Mouse (Mus musculus) heart, postnatal 0 days (tissue): ENCODE measurements around the gene 4930516K23Rik. TPM values are rescaled to one million over a fixed set of nuclear protein-coding genes. Genes with fewer than 3 reads are reported as not detected.

Experiments
- ATAC-seq: fragments of 200-750 bp; cut with Nextera tagmentation; 2 replicates; pipeline ENCODE4 v1.8.0; 2017; ENCODE audit warnings: low read depth, moderate number of reproducible peaks, moderate library complexity; ENCODE audit not compliant: insufficient read depth
- DNase-seq: peaks from one replicate; pipeline ENCODE4 v3.0.0-alpha.2; 2016; ENCODE audit warnings: low spot score
- H3K27ac ChIP-seq: fragments of 300-500 bp; sonication (generic); 2 replicates; pipeline ENCODE4 v1.5.1; 2014; ENCODE audit warnings: low read depth, mild to moderate bottlenecking
- H3K27me3 ChIP-seq: fragments of 300-500 bp; sonication (generic); 2 replicates; pipeline ENCODE4 v1.6.1; 2014; ENCODE audit warnings: low read length, mixed read lengths; ENCODE audit not compliant: control insufficient read depth, insufficient read depth
- H3K36me3 ChIP-seq: fragments of 300-500 bp; sonication (generic); replicated peaks from 2 replicates; pipeline ENCODE4 v1.6.1; 2014; ENCODE audit warnings: low read length, mixed read lengths; ENCODE audit not compliant: control insufficient read depth, insufficient read depth
- H3K4me1 ChIP-seq: fragments of 300-500 bp; sonication (generic); 2 replicates; pipeline ENCODE4 v1.6.1; 2014; ENCODE audit warnings: antibody characterized with exemption; ENCODE audit not compliant: control insufficient read depth, insufficient read depth
- H3K4me2 ChIP-seq: fragments of 300-500 bp; sonication (generic); 2 replicates; pipeline ENCODE4 v1.6.1; 2014; ENCODE audit warnings: low read depth, mild to moderate bottlenecking, low read length, moderate library complexity
- H3K4me3 ChIP-seq: fragments of 300-500 bp; sonication (generic); 2 replicates; pipeline ENCODE4 v1.5.1; 2014; ENCODE audit warnings: low read depth, low read length
- H3K9ac ChIP-seq: fragments of 300-500 bp; sonication (generic); replicated peaks from 2 replicates; pipeline ENCODE4 v1.6.1; 2014; ENCODE audit warnings: low read depth, low read length, mixed read lengths
- H3K9me3 ChIP-seq: fragments of 300-500 bp; sonication (generic); replicated peaks from 2 replicates; pipeline ENCODE4 v1.6.1; 2016; ENCODE audit warnings: low read length; ENCODE audit not compliant: control insufficient read depth
- CTCF ChIP-seq: IDR thresholded peaks from 2 replicates; pipeline ENCODE4 v1.5.1; 2016; ENCODE audit warnings: antibody characterized with exemption, control low read depth, low read depth
- EP300 ChIP-seq: IDR thresholded peaks from 2 replicates; pipeline ENCODE4 v1.6.1; 2016; ENCODE audit warnings: antibody characterized with exemption, low read depth
- WGBS: fragments of 180-500 bp; shearing (Covaris S2); extraction: QIAGEN DNeasy Blood & Tissue Kit; methylation state at CpG from one replicate; pipeline ENCODE4 v1.1.7; 2014; 5-methylcytosine and 5-hydroxymethylcytosine counted together
- polyA plus RNA-seq: library from polyadenylated mRNA; unstranded; fragments of >200 nt; fragmentation: Nextera tagmentation; extraction: Ambion mirVana; gene quantifications from 2 replicates; pipeline ENCODE4 v1.2.1, GENCODE M21; 2015
- total RNA-seq: library from RNA; depleted of rRNA; stranded (reverse); fragments of >200 nt; gene quantifications from 2 replicates; pipeline ENCODE4 v1.2.3, GENCODE M21; 2014; ENCODE audit warnings: low replicate concordance; rRNA removed

Gene 4930516K23Rik
- total RNA-seq (not detected in 2 replicates), polyA plus RNA-seq (not detected in 2 replicates)

- Histone ChIP-seq H3K4me3 (no peak within 1 kb of the TSS), H3K4me2 (no peak within 1 kb of the TSS), H3K27me3 (no peaks in the 10 kb centered on the region), H3K4me1 (no peaks in the 10 kb centered on the region), H3K27ac (no peak within 1 kb of the TSS), H3K36me3 (no peaks in the 10 kb centered on the region), H3K9ac (no peak within 1 kb of the TSS), H3K9me3 (no peaks in the 10 kb centered on the region)
- TF ChIP-seq EP300: no peak
- TF ChIP-seq CTCF: no peak
- DNase-seq (no peak), ATAC-seq (no peak)
- WGBS: 36% methylated on average over 2 of the region's 2 CpGs
Observed at GRCm38 (mm10) chr7:104061345-104061744, at the start of gene 4930516K23Rik. 4930516K23Rik (minus strand) TSS chr7:104061445.

DNA sequence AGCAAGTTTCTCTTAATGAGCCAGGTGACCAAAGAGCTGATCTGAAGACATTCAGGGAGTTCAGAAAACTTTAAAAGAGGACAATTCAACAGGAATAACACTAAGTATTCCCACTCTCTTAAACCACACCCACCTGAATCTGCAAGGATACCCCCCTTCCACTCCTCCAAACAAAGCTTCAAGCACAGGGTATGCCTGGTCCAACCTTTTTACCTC is 43.4 kb upstream of the 4930516K23Rik start, which contains the start of gene Olfr646:
Gene Olfr646 (plus strand): TSS at position 117 of the 216 bp plus-strand sequence.
- Histone ChIP-seq H3K4me2 (no peak within 1 kb of the TSS), H3K27me3 (no peaks in the 10 kb centered on the region), H3K4me1 (no peaks in the 10 kb centered on the region), H3K36me3 (no peaks in the 10 kb centered on the region), H3K27ac (no peak within 1 kb of the TSS), H3K9ac (no peak within 1 kb of the TSS), H3K4me3 (no peak within 1 kb of the TSS), H3K9me3 (no peaks in the 10 kb centered on the region)
- DNase-seq: no peak
- TF ChIP-seq EP300: no peak
- TF ChIP-seq CTCF: no peak
- ATAC-seq: no peak

DNA sequence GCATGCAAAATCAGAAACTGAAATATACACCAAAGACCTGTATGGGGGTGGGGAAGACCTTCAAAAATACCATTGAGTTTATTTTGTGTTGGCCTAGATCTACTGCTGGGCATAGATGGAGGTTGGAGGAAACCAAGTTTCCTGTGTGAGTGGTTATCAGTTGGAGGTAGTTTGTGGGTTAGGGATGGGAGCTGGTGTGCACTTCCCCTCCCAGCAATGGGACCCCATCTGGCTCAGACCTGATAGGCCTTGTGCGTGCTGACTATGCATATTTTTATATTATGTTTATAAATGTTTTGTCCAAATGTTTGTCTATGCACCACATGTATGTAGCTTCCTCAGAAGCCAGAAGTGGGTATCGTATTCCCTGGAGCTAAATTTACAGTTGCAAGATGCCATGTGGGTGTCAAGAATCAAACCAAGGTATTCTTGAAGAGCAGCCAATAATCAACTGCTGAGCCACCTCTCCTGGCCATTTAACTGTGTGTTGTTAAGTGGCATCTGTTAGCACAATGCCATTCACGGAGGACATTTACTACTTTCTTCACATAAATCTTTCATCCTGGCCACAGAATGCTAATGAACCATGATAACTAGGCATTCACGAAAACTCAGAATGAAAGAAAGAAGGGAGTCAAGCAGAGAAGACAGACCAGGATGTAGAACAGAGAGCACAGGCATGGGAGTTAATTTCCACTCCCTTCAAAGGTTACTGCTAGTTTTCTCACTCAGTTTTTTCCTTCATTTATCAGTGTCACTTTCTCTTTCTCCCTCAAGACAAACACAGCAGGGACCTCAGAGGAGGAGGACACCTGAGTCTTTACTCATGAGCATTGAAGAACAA is 42.9 kb upstream of the 4930516K23Rik start:
- ATAC-seq (no peak), DNase-seq (no peak)
- TF ChIP-seq EP300: no peak
- TF ChIP-seq CTCF: no peak
- Histone ChIP-seq H3K9me3 (no peaks in the 10 kb centered on the region), H3K4me2 (no peak overlapping the region), H3K4me1 (no peaks in the 10 kb centered on the region), H3K27ac (no peak overlapping the region), H3K9ac (no peak overlapping the region), H3K27me3 (no peaks in the 10 kb centered on the region), H3K4me3 (no peak overlapping the region), H3K36me3 (no peaks in the 10 kb centered on the region)
- 56% methylated on average over 4 of the region's 4 CpGs for WGBS

GRCm38 (mm10) chr7:104085365-104085764 is 24.1 kb upstream of the 4930516K23Rik start, which contains the start of gene Olfr645:
Olfr645 (minus strand) TSS chr7:104085465.
- Histone ChIP-seq H3K4me2 (no peak within 1 kb of the TSS), H3K27ac (no peak within 1 kb of the TSS), H3K36me3 (no peaks in the 10 kb centered on the region), H3K4me1 (no peaks in the 10 kb centered on the region), H3K27me3 (no peaks in the 10 kb centered on the region), H3K9ac (no peak within 1 kb of the TSS), H3K4me3 (no peak within 1 kb of the TSS), H3K9me3 (no peaks in the 10 kb centered on the region)
- DNase-seq: no peak
- no peak for ATAC-seq
- TF ChIP-seq CTCF (no peak), EP300 (no peak)
- 58% methylated on average over 1 of the region's 1 CpGs for WGBS

DNA sequence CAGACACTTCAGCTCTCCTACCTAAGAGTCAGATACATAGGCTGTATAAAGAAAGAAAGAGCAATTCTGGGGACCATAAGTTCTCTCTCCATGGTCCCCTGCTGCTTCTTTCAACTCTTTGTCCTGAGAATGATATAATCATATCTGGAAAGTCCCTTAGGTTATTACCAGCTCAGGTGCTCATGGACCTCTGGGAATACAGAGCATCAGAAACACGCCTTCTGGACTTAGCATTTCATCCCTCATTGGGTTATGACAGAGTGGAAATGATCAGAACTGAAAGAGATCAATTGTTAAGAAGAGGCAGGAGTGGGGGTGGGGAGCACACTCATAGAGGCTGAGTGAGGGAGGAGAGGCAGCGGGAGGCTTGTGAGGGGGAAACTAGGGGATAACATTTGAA is 10.5 kb upstream of the 4930516K23Rik start, which contains the start of gene Olfr644:
Gene Olfr644 (minus strand): TSS at position 101 of the 400 bp plus-strand sequence.
- Histone ChIP-seq H3K4me2 (no peak within 1 kb of the TSS), H3K36me3 (no peaks in the 10 kb centered on the region), H3K9me3 (no peaks in the 10 kb centered on the region), H3K27me3 (no peaks in the 10 kb centered on the region), H3K4me3 (no peak within 1 kb of the TSS), H3K27ac (no peak within 1 kb of the TSS), H3K4me1 (no peaks in the 10 kb centered on the region), H3K9ac (no peak within 1 kb of the TSS)
- no peak for DNase-seq
- no peak for TF ChIP-seq EP300
- TF ChIP-seq CTCF: no peak
- 55% methylated on average over 2 of the region's 2 CpGs for WGBS
- no peak for ATAC-seq

- H3K27me3 ChIP-seq: no peaks in the 10 kb centered on the region
- no peak overlapping the region for H3K27ac ChIP-seq
- DNase-seq: no peak
- no peak overlapping the region for H3K4me3 ChIP-seq
- no peaks in the 10 kb centered on the region for H3K36me3 ChIP-seq
- H3K4me1 ChIP-seq: no peaks in the 10 kb centered on the region
- H3K4me2 ChIP-seq: no peak overlapping the region
- TF ChIP-seq CTCF (no peak), EP300 (no peak)
- H3K9ac ChIP-seq: no peak overlapping the region
- WGBS: 77% methylated on average over 1 of the region's 1 CpGs
- no peak for ATAC-seq
- no peaks in the 10 kb centered on the region for H3K9me3 ChIP-seq
Observed at GRCm38 (mm10) chr7:104059215-104059614, 2.0 kb downstream of the 4930516K23Rik start.
